Mouse (Mus musculus): ENCODE data around the gene Ier5. TPM values are rescaled to one million over a fixed set of nuclear protein-coding genes. Genes with fewer than 3 reads are reported as not detected.

Gene Ier5
- polyA plus RNA-seq, 1 experiment from 2014 or later: 9.3 TPM

GRCm38 (mm10) chr1:155124397-155124796, 25.0 kb upstream of the Ier5 start:
- H3K9me3 ChIP-seq (ENCODE audit: control insufficient read depth, low read length): no peaks in the 10 kb centered on the region
- H3K36me3 ChIP-seq (ENCODE audit: control insufficient read depth, insufficient read depth): no peaks in the 10 kb centered on the region
- H3K4me2 ChIP-seq (ENCODE audit: low read length): no peak overlapping the region
- H3K4me1 ChIP-seq (replicated peaks; ENCODE audit: control insufficient read depth, insufficient read depth, low read length): peaks cover 8% of the 10 kb centered on the region
- H3K27ac ChIP-seq (ENCODE audit: low read length): no peak overlapping the region
- H3K9ac ChIP-seq (replicated peaks; ENCODE audit: low read depth, low read length): no peak overlapping the region
- H3K27me3 ChIP-seq (replicated peaks; ENCODE audit: control insufficient read depth, insufficient read depth, low read length): no peaks in the 10 kb centered on the region
- ATAC-seq: no peak
- no peak overlapping the region for H3K4me3 ChIP-seq (replicated peaks; ENCODE audit: low read length)
- 94% methylated on average over 5 of the region's 5 CpGs for WGBS

- no peak overlapping the region for H3K9ac ChIP-seq (replicated peaks; ENCODE audit: low read depth, low read length)
- H3K4me3 ChIP-seq (replicated peaks; ENCODE audit: low read length): no peak overlapping the region
- H3K4me1 ChIP-seq (replicated peaks; ENCODE audit: control insufficient read depth, insufficient read depth, low read length): peaks cover 8% of the 10 kb centered on the region
- ATAC-seq: peak; percentile 87
- H3K27me3 ChIP-seq (replicated peaks; ENCODE audit: control insufficient read depth, insufficient read depth, low read length): no peaks in the 10 kb centered on the region
- WGBS: 69% methylated on average over 21 of the region's 21 CpGs
- no peaks in the 10 kb centered on the region for H3K9me3 ChIP-seq (ENCODE audit: control insufficient read depth, low read length)
- no peaks in the 10 kb centered on the region for H3K36me3 ChIP-seq (ENCODE audit: control insufficient read depth, insufficient read depth)
- no peak overlapping the region for H3K4me2 ChIP-seq (ENCODE audit: low read length)
- H3K27ac ChIP-seq (ENCODE audit: low read length): no peak overlapping the region; the same call in 1 of the 2 replicates
Observed at GRCm38 (mm10) chr1:155121977-155122939, 22.8 kb upstream of the Ier5 start.

DNA sequence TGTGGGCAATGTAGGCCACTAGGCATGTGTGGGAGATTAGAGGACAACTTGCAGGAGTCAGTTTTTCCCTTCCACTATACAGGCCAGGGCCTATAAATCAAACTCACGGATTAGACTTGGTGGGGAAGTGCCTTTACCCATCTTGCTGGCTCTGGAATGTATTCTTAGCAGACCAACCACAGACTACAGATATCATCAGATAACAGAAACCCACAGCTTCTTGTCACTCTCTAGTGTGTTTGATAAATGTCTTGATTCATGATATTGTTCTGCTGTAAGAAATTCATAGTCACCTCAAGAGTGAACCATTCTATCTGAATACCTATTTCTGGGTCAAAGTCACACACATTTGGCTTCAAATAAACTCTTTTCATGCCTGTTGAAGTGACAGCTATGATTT, 20.3 kb upstream of the Ier5 start:
- no peaks in the 10 kb centered on the region for H3K9me3 ChIP-seq (ENCODE audit: control insufficient read depth, low read length)
- ATAC-seq: no peak
- 78% methylated on average over 1 of the region's 1 CpGs for WGBS
- H3K4me3 ChIP-seq (replicated peaks; ENCODE audit: low read length): no peak overlapping the region
- no peak overlapping the region for H3K9ac ChIP-seq (replicated peaks; ENCODE audit: low read depth, low read length)
- H3K4me2 ChIP-seq (ENCODE audit: low read length): no peak overlapping the region
- H3K27me3 ChIP-seq (replicated peaks; ENCODE audit: control insufficient read depth, insufficient read depth, low read length): no peaks in the 10 kb centered on the region
- H3K4me1 ChIP-seq (replicated peaks; ENCODE audit: control insufficient read depth, insufficient read depth, low read length): peaks cover 8% of the 10 kb centered on the region
- H3K36me3 ChIP-seq (ENCODE audit: control insufficient read depth, insufficient read depth): no peaks in the 10 kb centered on the region
- no peak overlapping the region for H3K27ac ChIP-seq (ENCODE audit: low read length)

GRCm38 (mm10) chr1:155113946-155114345, 14.5 kb upstream of the Ier5 start:
- Histone ChIP-seq H3K4me3 (replicated peaks; ENCODE audit: low read length) (no peak overlapping the region), H3K36me3 (ENCODE audit: control insufficient read depth, insufficient read depth) (no peaks in the 10 kb centered on the region), H3K9me3 (ENCODE audit: control insufficient read depth, low read length) (no peaks in the 10 kb centered on the region), H3K9ac (replicated peaks; ENCODE audit: low read depth, low read length) (no peak overlapping the region), H3K27ac (ENCODE audit: low read length) (no peak overlapping the region), H3K4me2 (ENCODE audit: low read length) (no peak overlapping the region), H3K27me3 (replicated peaks; ENCODE audit: control insufficient read depth, insufficient read depth, low read length) (no peaks in the 10 kb centered on the region), H3K4me1 (replicated peaks; ENCODE audit: control insufficient read depth, insufficient read depth, low read length) (peaks cover 25% of the 10 kb centered on the region)
- WGBS: 19% methylated on average over 3 of the region's 3 CpGs
- ATAC-seq: peak; percentile 21; the same call in 1 of the 2 replicates

- H3K4me1 ChIP-seq (replicated peaks; ENCODE audit: control insufficient read depth, insufficient read depth, low read length): peaks cover 27% of the 10 kb centered on the region
- no peak for ATAC-seq
- WGBS: 88% methylated on average over 1 of the region's 1 CpGs
- no peaks in the 10 kb centered on the region for H3K36me3 ChIP-seq (ENCODE audit: control insufficient read depth, insufficient read depth)
- no peak overlapping the region for H3K4me2 ChIP-seq (ENCODE audit: low read length)
- H3K27ac ChIP-seq (ENCODE audit: low read length): no peak overlapping the region
- H3K4me3 ChIP-seq (replicated peaks; ENCODE audit: low read length): no peak overlapping the region
- no peaks in the 10 kb centered on the region for H3K9me3 ChIP-seq (ENCODE audit: control insufficient read depth, low read length)
- H3K27me3 ChIP-seq (replicated peaks; ENCODE audit: control insufficient read depth, insufficient read depth, low read length): no peaks in the 10 kb centered on the region
- H3K9ac ChIP-seq (replicated peaks; ENCODE audit: low read depth, low read length): no peak overlapping the region
Observed at GRCm38 (mm10) chr1:155112875-155113274, 13.4 kb upstream of the Ier5 start.

GRCm38 (mm10) chr1:155112118-155112517, 12.7 kb upstream of the Ier5 start:
- H3K27me3 ChIP-seq (replicated peaks; ENCODE audit: control insufficient read depth, insufficient read depth, low read length): no peaks in the 10 kb centered on the region
- H3K27ac ChIP-seq (ENCODE audit: low read length): no peak overlapping the region
- no peaks in the 10 kb centered on the region for H3K9me3 ChIP-seq (ENCODE audit: control insufficient read depth, low read length)
- ATAC-seq: no peak
- H3K4me3 ChIP-seq (replicated peaks; ENCODE audit: low read length): no peak overlapping the region
- H3K4me1 ChIP-seq (replicated peaks; ENCODE audit: control insufficient read depth, insufficient read depth, low read length): peaks cover 27% of the 10 kb centered on the region
- no peaks in the 10 kb centered on the region for H3K36me3 ChIP-seq (ENCODE audit: control insufficient read depth, insufficient read depth)
- no peak overlapping the region for H3K9ac ChIP-seq (replicated peaks; ENCODE audit: low read depth, low read length)
- 15% methylated on average over 4 of the region's 4 CpGs for WGBS
- H3K4me2 ChIP-seq (ENCODE audit: low read length): no peak overlapping the region

GRCm38 (mm10) chr1:155111491-155111890, 12.1 kb upstream of the Ier5 start:
- peak; percentile 61; the same call in 1 of the 2 replicates for ATAC-seq
- Histone ChIP-seq H3K9ac (replicated peaks; ENCODE audit: low read depth, low read length) (no peak overlapping the region), H3K4me1 (replicated peaks; ENCODE audit: control insufficient read depth, insufficient read depth, low read length) (peaks cover 27% of the 10 kb centered on the region), H3K36me3 (ENCODE audit: control insufficient read depth, insufficient read depth) (no peaks in the 10 kb centered on the region), H3K27ac (ENCODE audit: low read length) (0 out of 2 replicates have a peak overlapping the region, but pooled peaks have one; percentile 26), H3K4me2 (ENCODE audit: low read length) (no peak overlapping the region), H3K9me3 (ENCODE audit: control insufficient read depth, low read length) (no peaks in the 10 kb centered on the region), H3K27me3 (replicated peaks; ENCODE audit: control insufficient read depth, insufficient read depth, low read length) (no peaks in the 10 kb centered on the region), H3K4me3 (replicated peaks; ENCODE audit: low read length) (no peak overlapping the region)
- WGBS: 4% methylated on average over 6 of the region's 6 CpGs

- WGBS: 16% methylated on average over 18 of the region's 18 CpGs
- H3K4me1 ChIP-seq (replicated peaks; ENCODE audit: control insufficient read depth, insufficient read depth, low read length): peaks cover 27% of the 10 kb centered on the region
- peak; percentile 47; the same call in 1 of the 2 replicates for ATAC-seq
Observed at GRCm38 (mm10) chr1:155109387-155110350, 10.2 kb upstream of the Ier5 start.

GRCm38 (mm10) chr1:155108412-155108811, 9.0 kb upstream of the Ier5 start:
- Histone ChIP-seq H3K4me1 (replicated peaks; ENCODE audit: control insufficient read depth, insufficient read depth, low read length) (peaks cover 24% of the 10 kb centered on the region), H3K27ac (ENCODE audit: low read length) (no peak overlapping the region), H3K9me3 (ENCODE audit: control insufficient read depth, low read length) (no peaks in the 10 kb centered on the region), H3K9ac (replicated peaks; ENCODE audit: low read depth, low read length) (no peak overlapping the region), H3K36me3 (ENCODE audit: control insufficient read depth, insufficient read depth) (no peaks in the 10 kb centered on the region), H3K27me3 (replicated peaks; ENCODE audit: control insufficient read depth, insufficient read depth, low read length) (no peaks in the 10 kb centered on the region), H3K4me2 (ENCODE audit: low read length) (no peak overlapping the region), H3K4me3 (replicated peaks; ENCODE audit: low read length) (no peak overlapping the region)
- 50% methylated on average over 4 of the region's 4 CpGs for WGBS
- no peak for ATAC-seq

More at GRCm38 (mm10) chr1:155109387-155110350, 10.2 kb upstream of the Ier5 start:
- Histone ChIP-seq H3K27ac (ENCODE audit: low read length) (peak overlapping the region; percentile 59), H3K9me3 (ENCODE audit: control insufficient read depth, low read length) (no peaks in the 10 kb centered on the region), H3K27me3 (replicated peaks; ENCODE audit: control insufficient read depth, insufficient read depth, low read length) (no peaks in the 10 kb centered on the region), H3K4me2 (ENCODE audit: low read length) (peak overlapping the region; percentile 11; the same call in 1 of the 2 replicates), H3K36me3 (ENCODE audit: control insufficient read depth, insufficient read depth) (no peaks in the 10 kb centered on the region), H3K4me3 (replicated peaks; ENCODE audit: low read length) (no peak overlapping the region), H3K9ac (replicated peaks; ENCODE audit: low read depth, low read length) (no peak overlapping the region; the same call in 1 of the 2 replicates)
